Mouse (Mus musculus): ENCODE data around the gene Nicn1. TPM values are rescaled to one million over a fixed set of nuclear protein-coding genes. Genes with fewer than 3 reads are reported as not detected.

Nicn1 gene
- polyA plus RNA-seq (2015; fragmentation: Nextera tagmentation; extraction: Ambion mirVana), result 33.2 and 37.4 TPM in 2 replicates

DNA sequence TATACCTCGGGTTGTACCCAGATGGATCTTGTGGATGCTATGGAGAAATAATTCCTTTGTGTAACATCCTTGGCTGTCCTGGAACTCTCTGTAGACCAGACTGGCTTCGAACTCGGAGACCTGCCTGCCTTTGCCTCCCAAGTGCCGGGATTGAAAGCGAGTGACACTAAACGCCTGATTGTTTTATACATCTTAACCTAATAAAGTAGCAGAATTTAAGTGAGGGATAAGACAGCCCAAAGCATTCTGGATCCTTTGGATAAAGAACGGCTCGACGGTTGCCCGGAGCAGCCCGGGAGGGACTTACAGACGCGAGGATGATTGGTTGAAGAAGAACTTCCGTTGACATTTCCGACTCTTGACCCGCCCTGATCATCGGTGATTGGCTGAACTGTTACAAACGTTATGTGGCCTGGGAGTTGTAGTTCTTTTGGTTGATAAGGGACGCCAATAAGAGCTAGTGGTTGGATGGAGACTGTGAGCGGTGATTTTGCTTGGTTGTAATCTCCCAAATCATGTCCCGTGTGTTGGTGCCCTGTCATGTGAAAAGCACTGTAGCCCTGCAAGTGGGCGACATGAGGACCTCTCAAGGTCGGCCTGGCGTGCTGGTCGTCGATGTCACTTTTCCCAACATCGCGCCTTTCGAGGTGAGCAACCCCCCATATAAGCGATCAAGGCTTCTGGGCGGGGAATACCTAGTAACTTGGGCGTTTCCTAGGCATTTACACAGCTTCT is at the start of gene Nicn1:
Nicn1 (plus strand) TSS at position 414 of the 735 bp plus-strand sequence.

DNA sequence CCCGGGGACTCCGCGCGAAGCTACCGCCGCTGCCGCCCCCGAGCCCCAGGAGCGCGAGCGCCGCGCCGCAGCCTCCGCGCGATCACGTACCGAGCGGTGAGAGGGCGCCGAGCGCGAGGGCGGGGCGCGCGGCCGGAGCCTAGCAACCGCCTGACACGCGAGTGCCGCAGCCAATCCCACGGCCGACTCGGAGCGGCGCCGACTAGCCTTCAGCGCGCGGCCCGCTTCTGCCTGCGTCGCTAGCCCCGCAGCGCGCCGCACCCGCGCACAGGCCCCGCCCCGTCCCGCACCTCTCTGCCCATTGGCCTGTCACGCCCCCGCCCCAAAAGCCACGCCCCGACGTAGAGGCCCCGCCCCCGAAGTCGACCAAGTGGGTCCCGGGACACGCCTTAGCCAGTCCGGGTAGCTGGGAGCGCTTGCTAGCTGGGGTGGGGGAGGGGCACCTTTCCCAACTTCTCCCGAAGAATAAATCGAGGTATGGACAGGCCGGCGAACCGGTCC is 26.5 kb upstream of the Nicn1 start, which contains the start of gene Dag1:
Dag1 (minus strand) TSS at position 269 of the 501 bp plus-strand sequence.

GRCm38 (mm10) chr9:108296453-108297355 is 6.5 kb downstream of the Nicn1 start, which contains the start of gene Amt:
Gene Amt, plus strand, starts transcription at chr9:108296853.

GRCm38 (mm10) chr9:108305629-108306520 is 15.6 kb downstream of the Nicn1 start, which contains the start of the genes Rhoa and Tcta:
Gene Rhoa, plus strand, starts transcription at chr9:108306129.
Gene Tcta, minus strand, starts transcription at chr9:108306160.

DNA sequence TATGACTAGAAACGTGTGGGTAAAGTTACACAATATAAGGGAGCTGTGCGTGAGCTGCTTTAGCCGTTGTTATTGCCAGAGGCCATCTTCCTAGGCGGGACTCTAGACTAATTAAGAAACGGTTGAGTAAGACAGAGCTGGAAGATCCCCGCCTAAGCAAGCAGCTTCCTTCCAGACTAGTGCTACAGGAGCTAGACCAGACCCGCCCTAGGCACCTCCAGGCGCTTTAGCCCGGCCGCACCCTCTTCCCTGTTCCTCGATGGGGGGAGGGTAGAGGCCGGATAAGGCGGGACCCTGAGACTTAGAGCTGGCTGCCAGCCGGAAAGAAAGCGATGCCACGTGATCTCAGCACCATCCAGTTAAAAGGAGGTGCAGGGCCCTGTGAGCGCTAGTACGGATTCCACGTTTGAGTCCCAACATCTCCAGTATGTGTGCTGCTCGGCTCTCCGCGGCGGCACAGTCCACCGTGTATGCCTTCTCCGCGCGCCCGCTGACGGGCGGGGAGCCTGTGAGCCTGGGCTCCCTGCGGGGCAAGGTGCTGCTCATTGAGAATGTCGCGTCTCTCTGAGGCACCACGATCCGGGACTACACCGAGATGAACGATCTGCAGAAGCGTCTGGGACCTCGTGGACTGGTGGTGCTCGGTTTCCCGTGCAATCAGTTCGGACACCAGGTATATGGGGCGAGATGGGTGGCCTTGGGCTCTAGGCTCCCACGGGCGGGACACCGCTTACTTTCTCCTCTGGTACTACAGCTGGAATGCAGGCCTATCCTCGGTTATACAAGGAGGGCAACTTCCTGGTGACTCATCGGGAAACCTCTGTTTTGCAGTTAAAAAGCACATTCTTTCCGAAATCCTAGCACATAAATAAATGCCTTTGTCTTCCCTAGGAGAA is 48.9 kb downstream of the Nicn1 start, which contains the start of gene Gpx1:
Gpx1 (plus strand) TSS at position 18 of the 896 bp plus-strand sequence.

Other genes starting within 250 kb of the Nicn1 start
- gene Gmppb, start 241.2 kb upstream of the Nicn1 start, polyA plus RNA-seq (2015; fragmentation: Nextera tagmentation; extraction: Ambion mirVana), result 17.3 and 23.9 TPM in 2 replicates
- gene Amigo3, start 237.3 kb upstream of the Nicn1 start, polyA plus RNA-seq (2015; fragmentation: Nextera tagmentation; extraction: Ambion mirVana), result 1.7 and 2.4 TPM in 2 replicates
- gene Mst1, start 210.0 kb upstream of the Nicn1 start, polyA plus RNA-seq (2015; fragmentation: Nextera tagmentation; extraction: Ambion mirVana), result 2.1 and 2.7 TPM in 2 replicates
- gene Rnf123, start 207.1 kb upstream of the Nicn1 start, polyA plus RNA-seq (2015; fragmentation: Nextera tagmentation; extraction: Ambion mirVana), result 16.6 and 22.3 TPM in 2 replicates
- gene Apeh, start 195.8 kb upstream of the Nicn1 start, polyA plus RNA-seq (2015; fragmentation: Nextera tagmentation; extraction: Ambion mirVana), result 43.5 and 58.7 TPM in 2 replicates
- gene Bsn, start 100.0 kb upstream of the Nicn1 start, polyA plus RNA-seq (2015; fragmentation: Nextera tagmentation; extraction: Ambion mirVana), result 0.76 and 1.3 TPM in 2 replicates
- gene Dag1, start 26.5 kb upstream of the Nicn1 start, polyA plus RNA-seq (2015; fragmentation: Nextera tagmentation; extraction: Ambion mirVana), result 72.2 and 83.2 TPM in 2 replicates
- 6.1 and 6.2 TPM in 2 replicates for gene Amt, start 6.4 kb downstream of the Nicn1 start, polyA plus RNA-seq (2015; fragmentation: Nextera tagmentation; extraction: Ambion mirVana)
- gene Rhoa, start 15.7 kb downstream of the Nicn1 start, polyA plus RNA-seq (2015; fragmentation: Nextera tagmentation; extraction: Ambion mirVana), result 326 and 429 TPM in 2 replicates
- gene Tcta, start 15.7 kb downstream of the Nicn1 start, polyA plus RNA-seq (2015; fragmentation: Nextera tagmentation; extraction: Ambion mirVana), result 62.1 and 73.8 TPM in 2 replicates
- 1,366 and 1,515 TPM in 2 replicates for gene Gpx1, start 48.5 kb downstream of the Nicn1 start, polyA plus RNA-seq (2015; fragmentation: Nextera tagmentation; extraction: Ambion mirVana)
- gene Usp4, start 57.4 kb downstream of the Nicn1 start, polyA plus RNA-seq (2015; fragmentation: Nextera tagmentation; extraction: Ambion mirVana), result 44.6 and 58.2 TPM in 2 replicates
- 0.16 TPM in 1 of 2 replicates, not detected in the other for gene 1700102P08Rik, start 102.4 kb downstream of the Nicn1 start, polyA plus RNA-seq (2015; fragmentation: Nextera tagmentation; extraction: Ambion mirVana)
- 0.86 and 2.0 TPM in 2 replicates for gene Ccdc36, start 138.1 kb downstream of the Nicn1 start, polyA plus RNA-seq (2015; fragmentation: Nextera tagmentation; extraction: Ambion mirVana)
- gene BC048562, start 146.1 kb downstream of the Nicn1 start, polyA plus RNA-seq (2015; fragmentation: Nextera tagmentation; extraction: Ambion mirVana), result not detected in 2 replicates
- 34.9 and 49.0 TPM in 2 replicates for gene Ccdc71, start 170.1 kb downstream of the Nicn1 start, polyA plus RNA-seq (2015; fragmentation: Nextera tagmentation; extraction: Ambion mirVana)
- gene Klhdc8b, start 171.2 kb downstream of the Nicn1 start, polyA plus RNA-seq (2015; fragmentation: Nextera tagmentation; extraction: Ambion mirVana), result 54.3 and 61.4 TPM in 2 replicates
- gene Lamb2, start 189.3 kb downstream of the Nicn1 start, polyA plus RNA-seq (2015; fragmentation: Nextera tagmentation; extraction: Ambion mirVana), result 31.5 and 37.7 TPM in 2 replicates
- 36.9 and 72.1 TPM in 2 replicates for gene Usp19, start 200.2 kb downstream of the Nicn1 start, polyA plus RNA-seq (2015; fragmentation: Nextera tagmentation; extraction: Ambion mirVana)
- gene Qars, start 217.3 kb downstream of the Nicn1 start, polyA plus RNA-seq (2015; fragmentation: Nextera tagmentation; extraction: Ambion mirVana), result 60.1 and 86.1 TPM in 2 replicates
- 70.3 and 91.3 TPM in 2 replicates for gene Qrich1, start 226.4 kb downstream of the Nicn1 start, polyA plus RNA-seq (2015; fragmentation: Nextera tagmentation; extraction: Ambion mirVana)